Mouse (Mus musculus) midbrain, embryonic 12.5 days (tissue): ENCODE results near the gene Ttll9. TPM values are rescaled to one million over a fixed set of nuclear protein-coding genes. Genes with fewer than 3 reads are reported as not detected.

Experiments used
- polyA plus RNA-seq: library from polyadenylated mRNA; unstranded; fragments of >200 nt; fragmentation: Nextera tagmentation; extraction: Ambion mirVana; gene quantifications from 2 replicates; pipeline ENCODE4 v1.2.1, GENCODE M21; 2016

Ttll9 gene
- polyA plus RNA-seq, 1 experiment from 2014 or later, result 1.7 TPM

Other genes with a start within 250 kb of the Ttll9 start
- 65.1 and 69.6 TPM in 2 replicates for gene Id1, start 226.2 kb upstream of the Ttll9 start, polyA plus RNA-seq
- gene Cox4i2, start 208.3 kb upstream of the Ttll9 start, polyA plus RNA-seq, result 3.2 and 3.9 TPM in 2 replicates
- gene Bcl2l1, start 130.8 kb upstream of the Ttll9 start, polyA plus RNA-seq, result 156 and 168 TPM in 2 replicates
- gene Tpx2, start 114.5 kb upstream of the Ttll9 start, polyA plus RNA-seq, result 109 and 113 TPM in 2 replicates
- not detected in 2 replicates for gene Mylk2, start 51.1 kb upstream of the Ttll9 start, polyA plus RNA-seq
- 2.4 and 2.6 TPM in 2 replicates for gene Foxs1, start 29.3 kb upstream of the Ttll9 start, polyA plus RNA-seq
- gene Dusp15, start 10.8 kb upstream of the Ttll9 start, polyA plus RNA-seq, result 1.2 and 1.4 TPM in 2 replicates
- 128 and 129 TPM in 2 replicates for gene Pdrg1, start 52.9 kb downstream of the Ttll9 start, polyA plus RNA-seq
- 0.97 and 1.5 TPM in 2 replicates for gene Xkr7, start 69.4 kb downstream of the Ttll9 start, polyA plus RNA-seq
- 2.6 and 2.7 TPM in 2 replicates for gene Ccm2l, start 103.5 kb downstream of the Ttll9 start, polyA plus RNA-seq
- 1.8 and 2.4 TPM in 2 replicates for gene Hck, start 146.0 kb downstream of the Ttll9 start, polyA plus RNA-seq
- gene Tm9sf4, start 198.8 kb downstream of the Ttll9 start, polyA plus RNA-seq, result 84.0 and 90.2 TPM in 2 replicates